Mouse (Mus musculus): ENCODE results near the gene Crtc3.

Gene Crtc3

DNA sequence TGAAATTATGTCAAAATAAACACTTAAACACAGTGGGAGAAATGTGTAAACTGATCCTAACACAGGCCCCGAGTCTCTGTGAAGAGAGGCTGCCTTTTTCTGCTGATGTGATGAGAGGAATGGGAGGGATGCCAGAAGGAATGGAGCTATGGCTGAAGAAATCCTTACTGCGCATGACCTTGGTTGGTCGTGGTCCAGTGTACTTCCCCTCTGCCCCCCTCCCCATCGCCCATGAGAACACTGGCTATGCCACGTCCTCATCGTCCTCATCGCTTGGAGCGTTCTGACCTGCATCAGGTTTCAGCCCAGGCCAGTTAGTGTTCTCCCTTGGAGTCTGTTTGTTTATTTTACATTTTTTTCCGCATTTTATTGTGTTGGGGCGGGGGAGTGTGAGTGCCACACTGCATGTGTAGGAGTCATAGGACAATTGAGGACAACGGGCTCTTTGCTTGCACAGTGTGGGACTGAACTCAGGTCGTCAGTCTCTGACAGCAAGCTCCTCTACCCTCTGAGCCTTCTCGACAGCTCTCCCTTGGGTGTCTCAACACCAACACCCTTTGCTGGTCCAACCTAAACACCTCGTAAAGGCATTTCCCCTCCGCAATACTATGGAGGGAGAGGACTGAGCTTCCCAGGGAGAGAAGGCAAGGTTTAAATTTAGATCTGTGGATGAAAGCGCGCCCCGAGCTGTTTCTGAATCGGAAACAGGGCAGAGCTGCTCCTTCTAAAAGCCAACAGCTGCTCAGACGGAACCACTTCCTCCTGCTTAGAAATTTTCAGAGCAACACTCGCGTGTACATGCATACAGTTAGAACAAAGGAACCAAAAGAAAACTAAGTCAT lies 134.3 kb downstream of the Crtc3 start:
- DNase-seq (ENCODE audit: low spot score), result no peak

DNA sequence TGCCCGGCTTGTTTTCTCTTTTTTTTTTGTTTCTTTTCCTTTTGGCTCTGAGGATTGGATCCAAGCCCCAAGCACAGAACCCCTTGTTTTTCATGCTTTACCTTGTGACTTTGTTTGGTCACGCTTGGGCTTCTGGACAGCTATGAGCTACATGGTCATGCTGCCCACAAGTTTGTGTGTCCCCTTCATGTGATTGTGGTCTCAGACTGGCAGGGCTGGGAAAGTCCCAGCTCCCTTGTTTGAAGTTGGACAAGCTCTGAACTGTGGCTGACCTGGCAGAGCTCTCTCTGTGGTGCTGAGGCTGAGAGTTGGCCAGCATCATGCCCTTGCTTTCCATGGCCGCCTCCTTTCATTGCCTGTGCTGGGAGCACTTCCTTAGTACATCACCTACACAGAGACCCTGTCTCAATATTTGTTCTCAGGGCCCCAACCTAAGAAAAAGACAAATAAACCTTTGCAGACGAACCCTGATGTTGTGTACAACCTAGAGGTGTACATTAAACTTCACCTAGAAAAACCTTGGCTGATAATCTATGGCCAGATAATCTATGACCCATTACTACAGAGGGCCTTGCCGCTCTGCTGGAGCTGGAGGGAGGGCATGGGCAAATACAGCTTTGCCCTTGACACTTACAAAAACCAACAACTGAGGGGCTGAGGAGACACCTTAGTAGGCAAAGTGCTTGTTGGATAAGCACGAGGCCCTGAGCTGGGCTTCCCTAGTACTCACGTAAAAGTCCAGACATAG lies 140.0 kb downstream of the Crtc3 start:
- no peak for DNase-seq (ENCODE audit: low spot score)

DNA sequence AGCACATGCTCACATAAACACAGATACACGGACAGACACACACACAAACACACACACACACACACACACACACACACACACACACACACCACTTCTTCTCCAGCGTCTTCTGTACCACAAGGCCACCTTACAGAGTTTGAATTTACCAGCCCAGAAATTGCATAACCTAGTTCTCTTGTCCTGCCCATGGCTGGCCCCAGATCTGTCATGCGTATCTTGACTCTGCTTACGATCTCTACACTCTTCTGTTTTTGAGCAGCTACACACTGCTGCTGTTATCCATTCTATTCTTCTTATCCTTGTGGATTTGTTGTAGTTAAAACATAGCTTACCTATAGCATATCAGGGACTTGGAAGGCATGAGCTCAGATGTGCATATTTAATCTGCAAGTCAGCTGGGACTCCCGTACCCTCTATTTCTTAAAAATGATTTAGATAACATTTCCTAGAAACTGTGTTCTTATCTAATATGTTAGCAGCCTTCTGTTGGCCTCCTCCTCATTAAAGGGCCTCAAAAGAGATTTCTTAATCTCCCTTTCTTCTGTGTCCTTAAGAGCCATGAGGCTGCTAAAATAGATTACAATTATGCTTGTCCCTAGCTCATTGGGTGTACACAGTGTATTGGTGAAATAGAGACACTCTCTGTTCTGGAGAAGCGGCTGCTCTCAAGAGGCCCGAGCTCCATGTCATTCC lies 146.4 kb downstream of the Crtc3 start:
- no peak for DNase-seq (ENCODE audit: low spot score)

DNA sequence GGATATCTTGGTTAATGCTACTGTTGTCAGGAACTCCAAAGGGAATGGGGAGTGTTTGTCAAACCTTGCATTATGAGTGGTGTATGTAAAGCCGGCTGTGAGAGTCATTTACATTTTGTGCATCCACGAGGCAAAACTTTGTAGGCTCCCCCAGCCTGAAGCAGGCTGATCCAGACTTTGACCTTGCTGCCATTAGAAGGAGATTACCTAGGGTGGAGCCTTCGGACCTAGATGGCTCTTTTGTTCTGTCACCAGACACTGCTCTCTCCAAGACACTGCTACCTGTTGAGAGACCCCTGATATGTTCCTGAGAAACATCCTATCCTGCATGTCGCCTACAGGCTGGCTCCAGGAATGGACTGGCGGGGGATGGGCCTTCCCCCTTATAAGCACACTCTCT lies 149.1 kb downstream of the Crtc3 start:
- DNase-seq (ENCODE audit: low spot score), result no peak
